Mouse (Mus musculus) lung, embryonic 16.5 days (tissue): ENCODE results near the gene Lta. TPM values are rescaled to one million over a fixed set of nuclear protein-coding genes. Genes with fewer than 3 reads are reported as not detected.

Source experiments
- ATAC-seq: fragments of 200-750 bp; cut with Nextera tagmentation; 2 replicates; pipeline ENCODE4 v1.8.0; 2017; ENCODE audit warnings: low read depth, mild to moderate bottlenecking, moderate library complexity
- H3K27ac ChIP-seq: fragments of 300-500 bp; sonication (generic); 2 replicates; pipeline ENCODE4 v1.5.1; 2014; ENCODE audit warnings: mild to moderate bottlenecking, control low read depth, low read length
- H3K27me3 ChIP-seq: fragments of 300-500 bp; sonication (generic); 2 replicates; pipeline ENCODE4 v1.6.1; 2014; ENCODE audit warnings: low read depth, low read length, mixed read lengths; ENCODE audit not compliant: control insufficient read depth, insufficient read depth
- H3K36me3 ChIP-seq: fragments of 300-500 bp; sonication (generic); 2 replicates; pipeline ENCODE4 v1.6.1; 2014; ENCODE audit warnings: low read length; ENCODE audit not compliant: control insufficient read depth, insufficient read depth
- H3K4me1 ChIP-seq: fragments of 300-500 bp; sonication (generic); replicated peaks from 2 replicates; pipeline ENCODE4 v1.6.1; 2014; ENCODE audit warnings: low read length, mixed read lengths; ENCODE audit not compliant: control insufficient read depth, insufficient read depth
- H3K4me2 ChIP-seq: fragments of 300-500 bp; sonication (generic); 2 replicates; pipeline ENCODE4 v1.6.1; 2014; ENCODE audit warnings: low read depth, low read length, control low read depth
- H3K4me3 ChIP-seq: fragments of 300-500 bp; sonication (generic); 2 replicates; pipeline ENCODE4 v1.5.1; 2014; ENCODE audit warnings: mild to moderate bottlenecking, low read length, control low read depth
- H3K9ac ChIP-seq: fragments of 300-500 bp; sonication (generic); 2 replicates; pipeline ENCODE4 v1.6.1; 2014; ENCODE audit warnings: low read length, control low read depth
- H3K9me3 ChIP-seq: fragments of 300-500 bp; sonication (generic); 2 replicates; pipeline ENCODE4 v1.6.1; 2016; ENCODE audit warnings: low read length; ENCODE audit not compliant: control insufficient read depth
- WGBS: fragments of 180-500 bp; shearing (Covaris S2); extraction: QIAGEN DNeasy Blood & Tissue Kit; methylation state at CpG from one replicate; pipeline ENCODE4 v1.1.7; 2014; 5-methylcytosine and 5-hydroxymethylcytosine counted together
- polyA plus RNA-seq: library from polyadenylated mRNA; unstranded; fragments of >200 nt; fragmentation: Nextera tagmentation; extraction: Ambion mirVana; gene quantifications from 2 replicates; pipeline ENCODE4 v1.2.1, GENCODE M21; 2015

The Lta gene
- polyA plus RNA-seq, 1 experiment from 2014 or later, result not detected

GRCm38 (mm10) chr17:35200398-35200797 lies 4.8 kb downstream of the Lta start:
- no peak overlapping the region for H3K4me2 ChIP-seq
- no peak overlapping the region for H3K9ac ChIP-seq
- no peak overlapping the region for H3K27ac ChIP-seq
- H3K4me3 ChIP-seq, result no peak overlapping the region
- H3K27me3 ChIP-seq, result peaks cover 19% of the 10 kb centered on the region
- no peaks in the 10 kb centered on the region for H3K36me3 ChIP-seq
- WGBS, result 73% methylated on average over 11 of the region's 11 CpGs
- H3K4me1 ChIP-seq, result 0 out of 2 replicates have a peak, but pooled peaks cover 3% of the 10 kb centered on the region
- H3K9me3 ChIP-seq, result no peaks in the 10 kb centered on the region
- ATAC-seq, result no peak; the same call in 1 of the 2 replicates

- peaks cover 8% of the 10 kb centered on the region for H3K4me1 ChIP-seq
- no peak overlapping the region for H3K9ac ChIP-seq
- no peak overlapping the region for H3K27ac ChIP-seq
- H3K4me2 ChIP-seq, result no peak overlapping the region
- ATAC-seq, result no peak
- H3K36me3 ChIP-seq, result no peaks in the 10 kb centered on the region
- H3K27me3 ChIP-seq, result peaks cover 26% of the 10 kb centered on the region
- WGBS, result 37% methylated on average over 8 of the region's 8 CpGs
- no peak overlapping the region for H3K4me3 ChIP-seq
- H3K9me3 ChIP-seq, result no peaks in the 10 kb centered on the region
These were observed 6.2 kb downstream of the Lta start for GRCm38 (mm10) chr17:35198946-35199345.

GRCm38 (mm10) chr17:35198029-35198428 lies 7.1 kb downstream of the Lta start:
- H3K27me3 ChIP-seq, result peaks cover 20% of the 10 kb centered on the region
- H3K4me1 ChIP-seq, result peaks cover 8% of the 10 kb centered on the region
- no peak overlapping the region for H3K4me3 ChIP-seq
- no peaks in the 10 kb centered on the region for H3K9me3 ChIP-seq
- no peak overlapping the region for H3K4me2 ChIP-seq
- 53% methylated on average over 7 of the region's 7 CpGs for WGBS
- ATAC-seq, result no peak
- H3K27ac ChIP-seq, result no peak overlapping the region
- no peak overlapping the region for H3K9ac ChIP-seq
- no peaks in the 10 kb centered on the region for H3K36me3 ChIP-seq

- no peak overlapping the region for H3K9ac ChIP-seq
- H3K27ac ChIP-seq, result no peak overlapping the region
- H3K4me1 ChIP-seq, result peaks cover 8% of the 10 kb centered on the region
- H3K4me2 ChIP-seq, result no peak overlapping the region
- H3K4me3 ChIP-seq, result no peak overlapping the region
- H3K27me3 ChIP-seq, result peaks cover 17% of the 10 kb centered on the region
- WGBS, result 27% methylated on average over 5 of the region's 6 CpGs
- H3K9me3 ChIP-seq, result no peaks in the 10 kb centered on the region
- H3K36me3 ChIP-seq, result no peaks in the 10 kb centered on the region
- no peak for ATAC-seq
These were observed 8.0 kb downstream of the Lta start for GRCm38 (mm10) chr17:35197126-35197525.

- Histone ChIP-seq H3K27me3 (peaks cover 13% of the 10 kb centered on the region), H3K9me3 (no peaks in the 10 kb centered on the region), H3K4me2 (peak overlapping the region; percentile 70), H3K27ac (no peak overlapping the region), H3K4me3 (peak overlapping the region; percentile 47), H3K4me1 (peaks cover 8% of the 10 kb centered on the region), H3K36me3 (no peaks in the 10 kb centered on the region), H3K9ac (no peak overlapping the region)
- no peak for ATAC-seq
- WGBS, result 27% methylated on average over 9 of the region's 9 CpGs
These were observed 8.9 kb downstream of the Lta start for GRCm38 (mm10) chr17:35196321-35196641.

- H3K27ac ChIP-seq, result no peak overlapping the region
- H3K4me1 ChIP-seq, result peaks cover 8% of the 10 kb centered on the region
- H3K36me3 ChIP-seq, result no peaks in the 10 kb centered on the region
- peak overlapping the region; percentile 53 for H3K9ac ChIP-seq
- H3K4me2 ChIP-seq, result peak overlapping the region; percentile 70
- peaks cover 13% of the 10 kb centered on the region for H3K27me3 ChIP-seq
- H3K9me3 ChIP-seq, result no peaks in the 10 kb centered on the region
- WGBS, result under 1% methylated on average over 65 of the region's 66 CpGs
- peak overlapping the region; percentile 47 for H3K4me3 ChIP-seq
- peak; percentile 87 for ATAC-seq
These were observed 9.4 kb downstream of the Lta start for GRCm38 (mm10) chr17:35195631-35196320.

GRCm38 (mm10) chr17:35194844-35195630 lies 10.1 kb downstream of the Lta start:
- peaks cover 13% of the 10 kb centered on the region for H3K27me3 ChIP-seq
- peak overlapping the region; percentile 70 for H3K4me2 ChIP-seq
- peak overlapping the region; percentile 53 for H3K9ac ChIP-seq
- 0 out of 2 replicates have a peak, but pooled peaks have one; percentile 18 for ATAC-seq
- 32% methylated on average over 19 of the region's 19 CpGs for WGBS
- H3K36me3 ChIP-seq, result no peaks in the 10 kb centered on the region
- H3K9me3 ChIP-seq, result no peaks in the 10 kb centered on the region
- no peak overlapping the region for H3K27ac ChIP-seq
- peaks cover 8% of the 10 kb centered on the region for H3K4me1 ChIP-seq
- peak overlapping the region; percentile 47 for H3K4me3 ChIP-seq

- no peak within 1 kb of the TSS for H3K27ac ChIP-seq
- peak within 1 kb of the TSS; percentile 47; the same call in 1 of the 2 replicates for H3K4me3 ChIP-seq
- 0 out of 2 replicates have a peak, but pooled peaks have one; percentile 29 for ATAC-seq
- H3K9ac ChIP-seq, result peak within 1 kb of the TSS; percentile 22; the same call in 1 of the 2 replicates
- H3K4me2 ChIP-seq, result peak within 1 kb of the TSS; percentile 70; the same call in 1 of the 2 replicates
- peaks cover 13% of the 10 kb centered on the region for H3K27me3 ChIP-seq
- no peaks in the 10 kb centered on the region for H3K36me3 ChIP-seq
- 37% methylated on average over 26 of the region's 28 CpGs for WGBS
- H3K4me1 ChIP-seq, result peaks cover 8% of the 10 kb centered on the region
- no peaks in the 10 kb centered on the region for H3K9me3 ChIP-seq
These were observed 11.0 kb downstream of the Lta start, which contains the start of gene Ltb for GRCm38 (mm10) chr17:35193881-35194843. TSS of gene Ltb (plus strand) at chr17:35194439.
